In the genomic region with DNA sequence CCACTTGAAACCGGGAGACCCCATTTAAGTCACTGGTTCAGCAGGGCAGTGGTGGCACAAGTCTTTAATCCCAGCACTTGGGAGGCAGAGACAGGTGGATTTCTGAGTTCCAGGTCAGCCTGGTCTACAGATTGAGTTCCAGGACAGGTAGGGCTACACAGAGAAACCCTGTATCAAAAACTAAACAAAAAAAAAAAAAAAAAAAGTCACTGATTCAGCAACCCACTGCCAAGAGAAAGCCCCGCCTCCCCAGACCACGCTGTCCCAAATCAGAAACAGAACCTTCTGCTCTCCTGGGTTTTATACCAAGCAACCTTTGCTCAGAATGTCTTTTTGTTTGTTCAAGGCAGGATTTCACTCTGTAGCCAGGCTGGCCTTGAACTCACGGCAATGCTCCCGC, we compare ENCODE assay signal across 5 mouse cellular contexts. TPM values are rescaled to one million over a fixed set of nuclear protein-coding genes. Genes with fewer than 3 reads are reported as not detected.
"Had no signal": no experiment of that assay in that cellular context is flagged by ENCODE, and none has a peak within 500 bp of the region (broad histone marks: within the 10 kb centered on the region; RNA-seq: fewer than 3 reads in every experiment).

No protein-coding gene starts in this region.

RNA-seq across cellular contexts. Expression of a gene that starts 3.0 kb away (rescaled TPM):
- polyA plus RNA-seq: embryonic facial prominence, embryonic 10.5 days had no signal

RNA-seq across cellular contexts. Expression of a gene that starts 16.3 kb away (rescaled TPM):
- polyA plus RNA-seq: erythroblast, embryonic 14.5 days had no signal

RNA-seq across cellular contexts. Expression of a gene that starts 33.0 kb away (rescaled TPM):
- total RNA-seq: common myeloid progenitor, adult 5-6 weeks; granulocyte monocyte progenitor cell, adult 5-6 weeks had no signal
- polyA plus RNA-seq: erythroblast, embryonic 14.5 days; forebrain, embryonic 11.5 days had no signal
